Mouse (Mus musculus) retina, postnatal 1 day (tissue): Measurements from ENCODE around the gene Fbxo39.
"Not testable (repeated sequence)": the region's sequence is repeated elsewhere in the genome, so short reads cannot be mapped to it uniquely, and the experiment has no call there.

ENCODE experiments used
- DNase-seq: peaks from one replicate; pipeline ENCODE4 v3.0.0-alpha.2; 2012

Gene Fbxo39

GRCm38 (mm10) chr11:72318026-72318425 is 3.8 kb downstream of the Fbxo39 start:
- no peak for DNase-seq

GRCm38 (mm10) chr11:72324431-72324830 is 10.2 kb downstream of the Fbxo39 start:
- DNase-seq = no peak

- DNase-seq = no peak
Observed at GRCm38 (mm10) chr11:72325701-72326100, 11.5 kb downstream of the Fbxo39 start.

GRCm38 (mm10) chr11:72332951-72333667 is 18.9 kb downstream of the Fbxo39 start:
- DNase-seq = no peak

GRCm38 (mm10) chr11:72334653-72335052 is 20.4 kb downstream of the Fbxo39 start:
- DNase-seq = no peak

- DNase-seq = no peak
Observed at GRCm38 (mm10) chr11:72336726-72337125, 22.5 kb downstream of the Fbxo39 start.

- peak; percentile 87 for DNase-seq
Observed at GRCm38 (mm10) chr11:72338437-72338871, 24.2 kb downstream of the Fbxo39 start.

- no peak for DNase-seq
Observed at GRCm38 (mm10) chr11:72339716-72340115, 25.5 kb downstream of the Fbxo39 start.

GRCm38 (mm10) chr11:72342549-72343237 is 28.4 kb downstream of the Fbxo39 start:
- DNase-seq = peak; percentile 87

GRCm38 (mm10) chr11:72343238-72343625 is 29.0 kb downstream of the Fbxo39 start:
- not testable (repeated sequence) for DNase-seq

- peak; percentile 70 for DNase-seq
Observed at GRCm38 (mm10) chr11:72343904-72344303, 29.7 kb downstream of the Fbxo39 start.

- no peak for DNase-seq
Observed at GRCm38 (mm10) chr11:72344486-72344885, 30.2 kb downstream of the Fbxo39 start.

- DNase-seq = no peak
Observed at GRCm38 (mm10) chr11:72348563-72348962, 34.3 kb downstream of the Fbxo39 start.

GRCm38 (mm10) chr11:72349016-72349415 is 34.8 kb downstream of the Fbxo39 start:
- DNase-seq = no peak

- DNase-seq = no peak
Observed at GRCm38 (mm10) chr11:72349652-72350051, 35.4 kb downstream of the Fbxo39 start.

- DNase-seq = no peak
Observed at GRCm38 (mm10) chr11:72352272-72352671, 38.0 kb downstream of the Fbxo39 start.

GRCm38 (mm10) chr11:72353186-72353585 is 38.9 kb downstream of the Fbxo39 start:
- DNase-seq = no peak

- DNase-seq = peak; percentile 80
Observed at GRCm38 (mm10) chr11:72354971-72355728, 40.9 kb downstream of the Fbxo39 start.

GRCm38 (mm10) chr11:72361385-72362346 is 47.4 kb downstream of the Fbxo39 start:
- DNase-seq = peak; percentile 96

GRCm38 (mm10) chr11:72362347-72362741 is 48.1 kb downstream of the Fbxo39 start, which contains the start of gene Tekt1:
TSS of gene Tekt1 (minus strand) at chr11:72362442.
- DNase-seq = no peak

GRCm38 (mm10) chr11:72363523-72364240 is 49.4 kb downstream of the Fbxo39 start:
- peak; percentile 21 for DNase-seq

GRCm38 (mm10) chr11:72364526-72364925 is 50.3 kb downstream of the Fbxo39 start:
- no peak for DNase-seq
